ENCODE assay signal across 8 mouse cellular contexts in genomic region chr7:42692362-42693158, GRCm38 (mm10). TPM values are rescaled to one million over a fixed set of nuclear protein-coding genes. Genes with fewer than 3 reads are reported as not detected.
DNase-seq lines count a peak whose midpoint lies in the region; ATAC-seq lines count a peak whose summit lies in the region.
"Not testable (repeated sequence)": the region's sequence is repeated elsewhere in the genome, so short reads cannot be mapped to it uniquely, and the experiment has no call there.

TSS of gene Zfp975 (minus strand) at chr7:42692742.

- DNase-seq in gastrocnemius, adult 18-20 months (ENCODE audit: low spot score): peak; percentile 85
- peak; percentile 79 to 82 for DNase-seq in layer of hippocampus, postnatal 36 days
- peak; percentile 90 for DNase-seq in lung, postnatal 25 days (ENCODE audit: low spot score)
- DNase-seq in retina, adult 2 months (ENCODE audit: low read depth, low spot score): peak; percentile 33
- DNase-seq in thymus, postnatal 25 days: peak; percentile 64

- WGBS in hindbrain, embryonic 15.5 days: under 1% methylated on average over 23 of the region's 23 CpGs

- H3K36me3 ChIP-seq in hindbrain, embryonic 15.5 days: not testable (repeated sequence)

- not testable (repeated sequence) for H3K4me1 ChIP-seq in hindbrain, embryonic 15.5 days (replicated peaks)

- ATAC-seq in activated CD4-positive, CD25-positive, alpha-beta regulatory T cell, adult 4 months: peak; percentile 97
- ATAC-seq in common myeloid progenitor, adult 5-6 weeks (replicated peaks; ENCODE audit: low read depth, poor library complexity, severe bottlenecking): peak; percentile 100
- ATAC-seq in hindbrain, embryonic 15.5 days (ENCODE audit: low FRiP score, low read depth): peak; percentile 100

- peak within 1 kb of the TSS; percentile 81 for H3K27ac ChIP-seq in hindbrain, embryonic 15.5 days (replicated peaks)

- H3K27me3 ChIP-seq in hindbrain, embryonic 15.5 days: not testable (repeated sequence)

- H3K9ac ChIP-seq in hindbrain, embryonic 15.5 days: peak within 1 kb of the TSS; percentile 54

- peak within 1 kb of the TSS; percentile 50 for H3K4me3 ChIP-seq in hindbrain, embryonic 15.5 days

- peak within 1 kb of the TSS; percentile 65 for H3K4me2 ChIP-seq in hindbrain, embryonic 15.5 days

- not testable (repeated sequence) for H3K9me3 ChIP-seq in hindbrain, embryonic 15.5 days

RNA-seq across cellular contexts. Expression of gene Zfp975, which starts in this region (rescaled TPM):
- 1 to 10 TPM; 2.6 to 2.9 TPM for polyA plus RNA-seq in activated CD4-positive, CD25-positive, alpha-beta regulatory T cell, adult 4 months (2017; shearing (Covaris generic))
- total RNA-seq in common myeloid progenitor, adult 5-6 weeks (2017): 5.3 and 12.7 TPM in 2 replicates
- total RNA-seq in gastrocnemius, adult 18-20 months (2021): 1 to 10 TPM; 3.7 to 4.5 TPM
- polyA plus RNA-seq in hindbrain, embryonic 15.5 days (2015; fragmentation: Nextera tagmentation; extraction: Ambion mirVana): 6.4 and 6.7 TPM in 2 replicates
- total RNA-seq in layer of hippocampus, postnatal 36 days (2021): 1 to 10 TPM; 6.8 to 8.5 TPM

Comparison
In these comparisons a context has a peak if more than half of its experiments do, and no peak if none do; other contexts are left out.
1. Peak in every context shown above with its lines: DNase-seq, ATAC-seq, H3K4me3 ChIP-seq and H3K27ac ChIP-seq.
2. DNase-seq: peak in every context shown above with its lines; median percentile 90 in lung, postnatal 25 days; 85 in gastrocnemius, adult 18-20 months; 80 in layer of hippocampus, postnatal 36 days; 64 in thymus, postnatal 25 days; 33 in retina, adult 2 months.